Mouse (Mus musculus): ENCODE data around the gene Ccdc107. TPM values are rescaled to one million over a fixed set of nuclear protein-coding genes. Genes with fewer than 3 reads are reported as not detected.

The Ccdc107 gene
- polyA plus RNA-seq, 1 experiment from 2014 or later = 55.4 TPM

DNA sequence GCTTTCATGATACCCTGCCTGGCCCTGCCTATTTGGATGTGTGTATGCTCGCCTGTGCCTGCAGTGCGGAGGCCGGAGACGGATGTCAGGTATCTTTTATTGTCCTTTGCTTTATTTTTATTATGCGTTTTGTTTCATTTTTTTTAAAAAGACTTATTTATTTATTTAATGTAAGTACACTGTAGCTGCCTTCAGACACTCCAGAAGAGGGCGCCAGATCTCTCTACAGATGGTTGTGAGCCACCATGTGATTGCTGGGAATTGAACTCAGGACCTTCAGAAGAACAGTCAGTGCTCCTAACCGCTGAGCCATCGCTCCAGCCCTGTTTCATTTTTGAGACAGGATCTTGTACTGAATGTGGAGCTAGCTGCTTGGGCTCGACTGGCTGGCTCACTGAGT is 35.8 kb downstream of the Ccdc107 start:
- Histone ChIP-seq H3K4me1 (replicated peaks; ENCODE audit: control insufficient read depth, insufficient read depth, low read length) (peaks cover 6% of the 10 kb centered on the region), H3K9ac (ENCODE audit: low read depth, low read length) (no peak overlapping the region), H3K27ac (ENCODE audit: low read depth, low read length) (no peak overlapping the region), H3K9me3 (ENCODE audit: control insufficient read depth, low read length) (no peaks in the 10 kb centered on the region), H3K36me3 (ENCODE audit: control insufficient read depth, insufficient read depth, low read length) (peaks cover 6% of the 10 kb centered on the region; the same call in 1 of the 2 replicates), H3K4me3 (ENCODE audit: low read depth, low read length) (no peak overlapping the region), H3K27me3 (ENCODE audit: control insufficient read depth, insufficient read depth, low read length) (peaks cover 18% of the 10 kb centered on the region), H3K4me2 (replicated peaks; ENCODE audit: low read depth, low read length) (no peak overlapping the region)
- ATAC-seq (ENCODE audit: low FRiP score) (no peak), DNase-seq (ENCODE audit: low spot score) (no peak)
- WGBS = 78% methylated on average over 9 of the region's 9 CpGs

DNA sequence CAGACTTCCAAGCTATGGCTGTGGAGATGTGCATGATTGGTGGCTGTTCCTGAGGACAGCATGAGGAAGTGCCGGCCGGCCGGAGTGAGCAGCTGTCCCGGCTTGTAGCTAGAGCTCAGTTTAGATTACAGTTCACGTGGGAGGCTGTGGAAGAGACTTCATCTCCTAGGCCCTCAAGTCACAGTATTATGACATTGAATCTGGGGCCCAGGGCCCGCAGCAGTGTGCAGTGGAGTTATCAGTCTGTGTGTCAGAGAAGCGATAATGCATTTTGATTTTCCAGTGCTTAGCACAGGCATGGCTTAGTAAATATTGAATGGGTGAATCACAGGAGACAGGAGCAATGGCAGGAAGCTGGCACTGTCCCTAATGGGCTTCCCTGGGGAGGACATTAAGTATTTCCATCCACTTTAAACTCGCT is 37.4 kb downstream of the Ccdc107 start:
- Histone ChIP-seq H3K9me3 (ENCODE audit: control insufficient read depth, low read length) (no peaks in the 10 kb centered on the region), H3K9ac (ENCODE audit: low read depth, low read length) (no peak overlapping the region), H3K4me2 (replicated peaks; ENCODE audit: low read depth, low read length) (no peak overlapping the region), H3K4me3 (ENCODE audit: low read depth, low read length) (no peak overlapping the region), H3K36me3 (ENCODE audit: control insufficient read depth, insufficient read depth, low read length) (peaks cover 11% of the 10 kb centered on the region; the same call in 1 of the 2 replicates), H3K4me1 (replicated peaks; ENCODE audit: control insufficient read depth, insufficient read depth, low read length) (no peaks in the 10 kb centered on the region), H3K27ac (ENCODE audit: low read depth, low read length) (no peak overlapping the region), H3K27me3 (ENCODE audit: control insufficient read depth, insufficient read depth, low read length) (peaks cover 7% of the 10 kb centered on the region)
- ATAC-seq (ENCODE audit: low FRiP score) (no peak), DNase-seq (ENCODE audit: low spot score) (no peak)
- 86% methylated on average over 8 of the region's 8 CpGs for WGBS

DNA sequence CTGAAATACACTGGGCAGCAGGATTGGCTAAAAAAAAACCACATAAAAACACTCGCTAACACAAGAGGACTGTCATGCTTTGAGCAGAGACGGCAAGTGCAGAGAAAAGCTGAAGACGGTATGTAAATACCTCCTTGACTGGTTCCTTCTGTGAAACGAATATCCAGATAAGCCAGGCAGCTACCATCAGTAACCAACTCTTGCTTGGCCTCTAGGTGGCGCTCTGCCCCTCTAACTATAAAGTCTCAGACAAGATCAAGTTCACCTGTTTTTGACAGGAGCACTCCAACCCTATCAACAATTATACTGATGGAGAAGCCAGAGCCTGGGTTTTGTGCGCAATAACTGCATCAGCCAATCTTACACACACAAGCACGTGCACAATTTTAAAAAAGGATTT is 37.9 kb downstream of the Ccdc107 start:
- no peak overlapping the region for H3K9ac ChIP-seq (ENCODE audit: low read depth, low read length)
- no peak overlapping the region for H3K4me2 ChIP-seq (replicated peaks; ENCODE audit: low read depth, low read length)
- WGBS = 31% methylated on average over 7 of the region's 7 CpGs
- no peak overlapping the region for H3K4me3 ChIP-seq (ENCODE audit: low read depth, low read length)
- peaks cover 11% of the 10 kb centered on the region for H3K36me3 ChIP-seq (ENCODE audit: control insufficient read depth, insufficient read depth, low read length)
- H3K9me3 ChIP-seq (ENCODE audit: control insufficient read depth, low read length) = no peaks in the 10 kb centered on the region
- DNase-seq (ENCODE audit: low spot score) (peak; percentile 79), ATAC-seq (ENCODE audit: low FRiP score) (no peak)
- no peak overlapping the region for H3K27ac ChIP-seq (ENCODE audit: low read depth, low read length)
- no peaks in the 10 kb centered on the region for H3K4me1 ChIP-seq (replicated peaks; ENCODE audit: control insufficient read depth, insufficient read depth, low read length)
- peaks cover 3% of the 10 kb centered on the region; the same call in 1 of the 2 replicates for H3K27me3 ChIP-seq (ENCODE audit: control insufficient read depth, insufficient read depth, low read length)

DNA sequence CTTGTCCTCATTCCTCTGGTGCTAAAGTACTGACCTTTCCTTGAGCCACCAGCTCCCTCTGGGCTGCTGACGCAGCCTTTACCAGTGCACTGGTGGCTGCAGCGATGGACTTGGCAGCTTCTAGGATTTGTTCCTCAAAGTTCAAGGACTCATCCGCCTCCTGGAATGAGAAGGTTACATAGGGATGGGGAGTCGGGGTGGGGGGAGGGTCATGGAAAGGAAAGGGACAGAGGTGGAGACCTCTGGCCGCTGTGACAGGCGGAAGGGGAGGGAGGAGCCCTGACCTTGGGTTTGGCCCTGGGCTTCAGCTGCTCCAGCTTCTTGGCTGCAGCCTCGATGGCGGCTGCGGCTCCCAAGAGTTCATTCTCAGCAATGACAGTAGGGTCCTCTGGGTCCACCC is 40.6 kb downstream of the Ccdc107 start:
- Histone ChIP-seq H3K9ac (ENCODE audit: low read depth, low read length) (no peak overlapping the region), H3K4me2 (replicated peaks; ENCODE audit: low read depth, low read length) (no peak overlapping the region), H3K27ac (ENCODE audit: low read depth, low read length) (no peak overlapping the region), H3K36me3 (ENCODE audit: control insufficient read depth, insufficient read depth, low read length) (peaks cover 25% of the 10 kb centered on the region), H3K9me3 (ENCODE audit: control insufficient read depth, low read length) (no peaks in the 10 kb centered on the region), H3K4me3 (ENCODE audit: low read depth, low read length) (no peak overlapping the region), H3K27me3 (ENCODE audit: control insufficient read depth, insufficient read depth, low read length) (no peaks in the 10 kb centered on the region), H3K4me1 (replicated peaks; ENCODE audit: control insufficient read depth, insufficient read depth, low read length) (no peaks in the 10 kb centered on the region)
- no peak for DNase-seq (ENCODE audit: low spot score)
- WGBS = 90% methylated on average over 9 of the region's 9 CpGs
- no peak for ATAC-seq (ENCODE audit: low FRiP score)

DNA sequence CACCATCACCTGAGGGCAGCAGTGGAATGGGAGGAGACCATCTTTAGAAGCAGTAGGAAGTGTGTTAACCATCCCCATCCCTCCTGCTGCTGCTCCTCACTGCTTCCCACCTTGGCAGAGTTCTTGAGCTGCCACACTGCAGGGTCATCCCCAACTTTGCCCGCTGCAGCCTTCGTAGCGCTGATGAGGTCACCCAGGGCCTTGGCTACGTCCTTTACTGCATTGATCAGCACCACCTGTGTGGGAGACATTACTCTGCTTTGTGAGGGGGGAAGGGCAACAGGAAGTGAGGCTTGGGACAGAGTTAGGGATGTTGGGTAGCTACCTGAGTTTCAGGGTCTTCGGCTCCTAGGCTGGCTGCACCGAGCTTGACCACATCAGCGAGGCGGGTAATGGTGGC is 42.9 kb downstream of the Ccdc107 start:
- H3K36me3 ChIP-seq (ENCODE audit: control insufficient read depth, insufficient read depth, low read length) = peaks cover 30% of the 10 kb centered on the region
- DNase-seq (ENCODE audit: low spot score) (no peak), ATAC-seq (ENCODE audit: low FRiP score) (no peak)
- no peak overlapping the region for H3K4me3 ChIP-seq (ENCODE audit: low read depth, low read length)
- H3K27me3 ChIP-seq (ENCODE audit: control insufficient read depth, insufficient read depth, low read length) = no peaks in the 10 kb centered on the region
- no peak overlapping the region for H3K9ac ChIP-seq (ENCODE audit: low read depth, low read length)
- no peaks in the 10 kb centered on the region for H3K9me3 ChIP-seq (ENCODE audit: control insufficient read depth, low read length)
- WGBS = 96% methylated on average over 8 of the region's 8 CpGs
- no peak overlapping the region for H3K27ac ChIP-seq (ENCODE audit: low read depth, low read length)
- no peaks in the 10 kb centered on the region for H3K4me1 ChIP-seq (replicated peaks; ENCODE audit: control insufficient read depth, insufficient read depth, low read length)
- H3K4me2 ChIP-seq (replicated peaks; ENCODE audit: low read depth, low read length) = no peak overlapping the region

DNA sequence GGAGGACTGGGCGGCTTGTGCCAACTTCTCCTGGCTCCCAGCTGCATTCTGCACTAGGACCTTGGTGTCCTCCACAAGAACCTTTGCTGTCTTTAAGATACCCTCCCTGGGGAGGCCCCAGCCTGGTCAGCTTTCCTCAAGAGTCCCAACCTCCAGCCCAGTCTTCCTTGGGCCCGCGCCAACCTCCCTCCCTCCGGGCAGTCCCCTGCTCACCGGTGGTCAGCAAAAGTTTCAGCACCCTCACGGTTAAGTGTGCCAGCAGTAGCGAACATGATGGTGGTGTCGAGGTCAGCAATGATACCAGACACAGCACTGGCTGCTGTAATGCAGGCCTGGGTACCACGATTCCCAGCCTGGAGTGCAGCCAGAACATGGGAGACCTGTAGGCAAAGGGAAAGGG is 43.3 kb downstream of the Ccdc107 start:
- no peak overlapping the region for H3K27ac ChIP-seq (ENCODE audit: low read depth, low read length)
- no peak overlapping the region for H3K9ac ChIP-seq (ENCODE audit: low read depth, low read length)
- DNase-seq (ENCODE audit: low spot score) = no peak
- H3K36me3 ChIP-seq (ENCODE audit: control insufficient read depth, insufficient read depth, low read length) = peaks cover 30% of the 10 kb centered on the region
- H3K4me1 ChIP-seq (replicated peaks; ENCODE audit: control insufficient read depth, insufficient read depth, low read length) = no peaks in the 10 kb centered on the region
- H3K4me2 ChIP-seq (replicated peaks; ENCODE audit: low read depth, low read length) = no peak overlapping the region
- H3K4me3 ChIP-seq (ENCODE audit: low read depth, low read length) = no peak overlapping the region
- H3K27me3 ChIP-seq (ENCODE audit: control insufficient read depth, insufficient read depth, low read length) = no peaks in the 10 kb centered on the region
- no peaks in the 10 kb centered on the region for H3K9me3 ChIP-seq (ENCODE audit: control insufficient read depth, low read length)
- ATAC-seq (ENCODE audit: low FRiP score) = no peak
- WGBS = 94% methylated on average over 9 of the region's 9 CpGs

DNA sequence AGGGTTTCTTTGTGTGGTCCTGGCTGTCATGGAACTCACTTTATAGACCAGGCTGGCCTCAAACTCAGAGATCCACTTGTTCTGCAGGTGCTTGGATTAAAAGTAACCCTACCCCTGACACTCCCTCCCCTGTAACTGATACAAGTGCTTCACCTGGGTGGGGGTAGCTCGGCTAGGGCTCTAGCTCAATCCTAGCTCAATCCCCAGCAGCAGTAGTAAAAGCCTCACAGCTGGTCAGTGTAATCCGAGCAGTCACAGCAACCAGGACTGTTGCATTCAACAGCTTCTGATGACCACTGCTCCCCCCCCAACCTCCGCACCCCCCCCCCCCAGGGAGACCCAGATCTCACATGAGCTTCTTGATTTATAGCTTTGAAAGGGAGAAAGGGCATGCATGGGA is 49.3 kb downstream of the Ccdc107 start:
- H3K4me1 ChIP-seq (replicated peaks; ENCODE audit: control insufficient read depth, insufficient read depth, low read length) = no peaks in the 10 kb centered on the region
- H3K4me2 ChIP-seq (replicated peaks; ENCODE audit: low read depth, low read length) = no peak overlapping the region
- no peak overlapping the region for H3K9ac ChIP-seq (ENCODE audit: low read depth, low read length)
- ATAC-seq (ENCODE audit: low FRiP score) (no peak), DNase-seq (ENCODE audit: low spot score) (no peak)
- H3K9me3 ChIP-seq (ENCODE audit: control insufficient read depth, low read length) = no peaks in the 10 kb centered on the region
- peaks cover 32% of the 10 kb centered on the region for H3K36me3 ChIP-seq (ENCODE audit: control insufficient read depth, insufficient read depth, low read length)
- no peak overlapping the region for H3K4me3 ChIP-seq (ENCODE audit: low read depth, low read length)
- 73% methylated on average over 3 of the region's 3 CpGs for WGBS
- H3K27ac ChIP-seq (ENCODE audit: low read depth, low read length) = no peak overlapping the region
- no peaks in the 10 kb centered on the region for H3K27me3 ChIP-seq (ENCODE audit: control insufficient read depth, insufficient read depth, low read length)

Other genes starting within 250 kb of the Ccdc107 start
- gene Atp8b5, start 225.7 kb upstream of the Ccdc107 start, polyA plus RNA-seq (2014; fragmentation: Nextera tagmentation; extraction: Ambion mirVana) = 0.17 and 0.23 TPM in 2 replicates
- 15.8 and 19.1 TPM in 2 replicates for gene Rusc2, start 110.9 kb upstream of the Ccdc107 start, polyA plus RNA-seq (2014; fragmentation: Nextera tagmentation; extraction: Ambion mirVana)
- gene Fam166b, start 63.8 kb upstream of the Ccdc107 start, polyA plus RNA-seq (2014; fragmentation: Nextera tagmentation; extraction: Ambion mirVana) = 0.26 and 0.70 TPM in 2 replicates
- gene Tesk1, start 51.0 kb upstream of the Ccdc107 start, polyA plus RNA-seq (2014; fragmentation: Nextera tagmentation; extraction: Ambion mirVana) = 9.1 and 10.1 TPM in 2 replicates
- 3.0 and 3.7 TPM in 2 replicates for gene Cd72, start 38.3 kb upstream of the Ccdc107 start, polyA plus RNA-seq (2014; fragmentation: Nextera tagmentation; extraction: Ambion mirVana)
- gene Sit1, start 9.2 kb upstream of the Ccdc107 start, polyA plus RNA-seq (2014; fragmentation: Nextera tagmentation; extraction: Ambion mirVana) = not detected in 2 replicates
- gene Arhgef39, start 6.8 kb downstream of the Ccdc107 start, polyA plus RNA-seq (2014; fragmentation: Nextera tagmentation; extraction: Ambion mirVana) = 34.8 and 37.6 TPM in 2 replicates
- gene Car9, start 14.1 kb downstream of the Ccdc107 start, polyA plus RNA-seq (2014; fragmentation: Nextera tagmentation; extraction: Ambion mirVana) = 0.64 and 0.79 TPM in 2 replicates
- 63.7 and 67.2 TPM in 2 replicates for gene Tpm2, start 30.9 kb downstream of the Ccdc107 start, polyA plus RNA-seq (2014; fragmentation: Nextera tagmentation; extraction: Ambion mirVana)
- gene Creb3, start 69.4 kb downstream of the Ccdc107 start, polyA plus RNA-seq (2014; fragmentation: Nextera tagmentation; extraction: Ambion mirVana) = 60.3 and 64.7 TPM in 2 replicates
- gene Tln1, start 69.8 kb downstream of the Ccdc107 start, polyA plus RNA-seq (2014; fragmentation: Nextera tagmentation; extraction: Ambion mirVana) = 49.7 and 60.4 TPM in 2 replicates
- gene Rgp1, start 85.8 kb downstream of the Ccdc107 start, polyA plus RNA-seq (2014; fragmentation: Nextera tagmentation; extraction: Ambion mirVana) = 26.5 and 41.1 TPM in 2 replicates
- gene Gba2, start 86.0 kb downstream of the Ccdc107 start, polyA plus RNA-seq (2014; fragmentation: Nextera tagmentation; extraction: Ambion mirVana) = 25.4 and 27.4 TPM in 2 replicates
- 0.56 and 1.1 TPM in 2 replicates for gene Msmp, start 91.6 kb downstream of the Ccdc107 start, polyA plus RNA-seq (2014; fragmentation: Nextera tagmentation; extraction: Ambion mirVana)
- 19.9 and 25.5 TPM in 2 replicates for gene Npr2, start 139.0 kb downstream of the Ccdc107 start, polyA plus RNA-seq (2014; fragmentation: Nextera tagmentation; extraction: Ambion mirVana)
- gene Spag8, start 160.7 kb downstream of the Ccdc107 start, polyA plus RNA-seq (2014; fragmentation: Nextera tagmentation; extraction: Ambion mirVana) = 5.7 and 6.5 TPM in 2 replicates
- gene Hint2, start 163.6 kb downstream of the Ccdc107 start, polyA plus RNA-seq (2014; fragmentation: Nextera tagmentation; extraction: Ambion mirVana) = 69.9 and 70.2 TPM in 2 replicates
- gene Tmem8b, start 176.1 kb downstream of the Ccdc107 start, polyA plus RNA-seq (2014; fragmentation: Nextera tagmentation; extraction: Ambion mirVana) = 5.7 and 7.2 TPM in 2 replicates
- 2.2 and 2.4 TPM in 2 replicates for gene Fam221b, start 176.2 kb downstream of the Ccdc107 start, polyA plus RNA-seq (2014; fragmentation: Nextera tagmentation; extraction: Ambion mirVana)
- gene Olfr70, start 207.9 kb downstream of the Ccdc107 start, polyA plus RNA-seq (2014; fragmentation: Nextera tagmentation; extraction: Ambion mirVana) = not detected in 2 replicates
- gene Olfr71, start 217.4 kb downstream of the Ccdc107 start, polyA plus RNA-seq (2014; fragmentation: Nextera tagmentation; extraction: Ambion mirVana) = not detected in 2 replicates
- gene Hrct1, start 234.3 kb downstream of the Ccdc107 start, polyA plus RNA-seq (2014; fragmentation: Nextera tagmentation; extraction: Ambion mirVana) = 0.17 and 0.19 TPM in 2 replicates
- 0.06 TPM in 1 of 2 replicates, not detected in the other for gene Spaar, start 237.1 kb downstream of the Ccdc107 start, polyA plus RNA-seq (2014; fragmentation: Nextera tagmentation; extraction: Ambion mirVana)

Data from hindbrain, embryonic 11.5 days (tissue).